Mouse (Mus musculus) myocyte (in vitro differentiated cells): Measurements from ENCODE around the gene Il34.
A peak's percentile ranks its signal among the peaks of the same experiment; 100 is the strongest.

Experiments used
- CEBPB ChIP-seq: IDR thresholded peaks from 2 replicates; pipeline ENCODE4 v1.6.1; 2011; ENCODE audit warnings: mild to moderate bottlenecking, moderate library complexity; ENCODE audit not compliant: poor library complexity, insufficient read depth, severe bottlenecking
- E2F4 ChIP-seq: IDR thresholded peaks from one replicate; pipeline ENCODE4 v1.6.1; 2011; ENCODE audit warnings: mild to moderate bottlenecking, control low read depth, moderate library complexity; ENCODE audit not compliant: insufficient read depth
- MAX ChIP-seq: IDR thresholded peaks from one replicate; pipeline ENCODE4 v1.6.1; 2011; ENCODE audit warnings: low read depth, mild to moderate bottlenecking, control low read depth
- MYOD1 ChIP-seq, 3 experiments: IDR thresholded peaks; one replicate each; pipeline ENCODE4 v1.6.1; 2011; ENCODE audit warnings: control low read depth in 2 of 3, low read depth in 2 of 3, mild to moderate bottlenecking in 2 of 3, moderate library complexity in 1 of 3; ENCODE audit not compliant: insufficient read length in 2 of 3, control insufficient read depth in 1 of 3
- MYOG ChIP-seq, 3 experiments: IDR thresholded peaks; one replicate each; pipeline ENCODE4 v1.6.1; 2011; ENCODE audit warnings: control low read depth in 2 of 3, low read depth in 2 of 3, mild to moderate bottlenecking in 2 of 3; ENCODE audit not compliant: insufficient read length in 2 of 3, control insufficient read depth in 1 of 3, insufficient read depth in 1 of 3
- POLR2A ChIP-seq: IDR thresholded peaks from one replicate; pipeline ENCODE4 v1.6.1; 2011; ENCODE audit warnings: low read depth, mild to moderate bottlenecking, control low read depth, moderate library complexity; ENCODE audit not compliant: insufficient read length
- POLR2AphosphoS2 ChIP-seq: IDR thresholded peaks from one replicate; pipeline ENCODE4 v1.6.1; 2011; ENCODE audit warnings: low read depth, control low read depth; ENCODE audit not compliant: insufficient read length
- TCF12 ChIP-seq: IDR thresholded peaks from one replicate; pipeline ENCODE4 v1.6.1; 2011; ENCODE audit warnings: mild to moderate bottlenecking, control low read depth; ENCODE audit not compliant: poor library complexity, insufficient read depth, severe bottlenecking
- TCF3 ChIP-seq: IDR thresholded peaks from one replicate; pipeline ENCODE4 v1.6.1; 2011; ENCODE audit warnings: low read depth, control low read depth; ENCODE audit not compliant: insufficient read length
- USF1 ChIP-seq: IDR thresholded peaks from one replicate; pipeline ENCODE4 v1.6.1; 2011; ENCODE audit warnings: low read depth, mild to moderate bottlenecking, control low read depth, moderate library complexity

DNA sequence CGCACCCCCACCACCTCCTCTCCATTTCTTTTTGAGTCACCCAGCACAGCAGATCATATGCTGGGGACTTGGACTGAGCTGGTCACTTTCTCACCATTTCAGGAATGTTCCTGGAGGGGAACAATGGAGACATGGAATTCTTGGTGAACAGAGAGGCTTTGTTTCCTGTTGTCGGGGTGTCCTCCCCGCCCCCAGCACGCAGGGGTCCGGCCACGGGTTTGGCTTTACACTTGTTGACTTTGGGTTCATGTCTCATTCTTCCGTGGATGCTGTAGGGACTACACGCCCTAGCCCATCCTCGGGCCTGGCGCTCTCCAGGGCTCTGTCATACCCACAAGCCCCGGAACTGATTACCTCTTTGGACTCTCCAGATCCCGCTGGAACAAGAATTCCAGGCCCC, 16.7 kb downstream of the Il34 start:
- TF ChIP-seq POLR2AphosphoS2 (no peak), POLR2A (no peak), E2F4 (no peak), MAX (no peak), MYOG (IDR thresholded peaks at IDR 0.05; ENCODE audit: control insufficient read depth in 1 of 3, insufficient read depth in 1 of 3, insufficient read length in 2 of 3, low read depth in 2 of 3) (peak in 1 of 3 experiments; percentile 47), TCF12 (no peak), CEBPB (no peak), USF1 (no peak), TCF3 (no peak), MYOD1 (IDR thresholded peaks at IDR 0.05; ENCODE audit: control insufficient read depth in 1 of 3, insufficient read length in 2 of 3, low read depth in 2 of 3) (no peak)
